Mouse (Mus musculus) neural tube, embryonic 14.5 days (tissue): ENCODE measurements around the gene Sctr. TPM values are rescaled to one million over a fixed set of nuclear protein-coding genes. Genes with fewer than 3 reads are reported as not detected.

Experiments used
- polyA plus RNA-seq: library from polyadenylated mRNA; unstranded; fragments of >200 nt; fragmentation: Nextera tagmentation; extraction: Ambion mirVana; gene quantifications from 2 replicates; pipeline ENCODE4 v1.2.1, GENCODE M21; 2014

Sctr gene
- polyA plus RNA-seq, 1 experiment from 2014 or later = 0.66 TPM

Other genes with a start within 250 kb of the Sctr start
- 18.0 and 19.1 TPM in 2 replicates for gene Ptpn4, start 169.3 kb upstream of the Sctr start, polyA plus RNA-seq
- 5.9 and 6.7 TPM in 2 replicates for gene Tmem177, start 93.7 kb upstream of the Sctr start, polyA plus RNA-seq
- gene Cfap221, start 9.7 kb upstream of the Sctr start, polyA plus RNA-seq = 0.13 and 0.18 TPM in 2 replicates
- gene Tmem37, start 67.2 kb downstream of the Sctr start, polyA plus RNA-seq = 2.6 and 9.0 TPM in 2 replicates
- 1,841 and 1,897 TPM in 2 replicates for gene Dbi, start 114.2 kb downstream of the Sctr start, polyA plus RNA-seq
- gene 3110009E18Rik, start 114.3 kb downstream of the Sctr start, polyA plus RNA-seq = 17.3 and 18.9 TPM in 2 replicates